Mouse (Mus musculus) layer of hippocampus, adult 9-10 months (tissue): ENCODE measurements around the gene Wbp11.

Source experiments
- DNase-seq: peaks from one replicate; pipeline ENCODE4 v3.0.0; 2022; ENCODE audit warnings: low spot score

Wbp11 gene

DNA sequence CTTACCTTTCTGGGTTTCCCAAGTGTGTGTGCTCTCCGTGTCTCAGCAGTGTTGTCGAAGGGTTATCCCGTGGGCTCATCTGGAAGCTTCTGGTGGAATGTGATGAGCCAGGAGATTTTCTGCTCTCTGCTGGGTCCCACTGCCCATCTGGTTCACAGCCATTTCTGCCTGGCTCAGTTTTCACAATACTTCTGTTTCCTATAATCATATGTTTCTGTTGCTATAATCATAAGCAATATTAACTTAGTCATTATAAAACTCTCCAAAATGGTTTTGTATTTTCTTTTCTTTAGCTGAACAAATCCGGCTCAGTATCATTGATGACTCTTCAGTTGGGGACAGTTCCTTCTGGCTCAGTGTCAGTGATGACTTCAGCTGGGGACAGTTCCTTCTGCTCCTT, 7.3 kb upstream of the Wbp11 start, which contains the start of gene Smco3:
Gene Smco3, minus strand, starts transcription at position 101 of the 400 bp plus-strand sequence.
- no peak for DNase-seq

- DNase-seq = no peak
Measured at GRCm38 (mm10) chr6:136831712-136832111, 3.7 kb upstream of the Wbp11 start.

GRCm38 (mm10) chr6:136828681-136829080, 648 bp upstream of the Wbp11 start:
- no peak for DNase-seq

DNA sequence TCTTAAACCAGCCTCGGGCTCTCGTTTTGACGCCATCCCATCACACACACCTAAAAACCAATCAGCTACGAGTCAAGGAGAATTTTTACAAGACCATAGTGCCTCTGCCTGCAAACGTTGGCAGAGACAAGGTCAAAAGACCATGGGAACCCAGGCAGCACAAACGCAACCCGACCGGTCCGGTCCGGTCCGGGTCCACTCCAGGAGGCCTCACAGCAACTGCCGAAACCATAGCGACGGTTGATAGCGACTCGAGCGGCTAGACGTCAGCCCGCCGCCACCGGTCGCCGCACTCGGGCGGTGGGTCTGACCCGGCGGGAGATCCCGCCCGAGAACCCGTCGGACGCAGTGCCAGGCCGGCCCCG, 535 bp downstream of the Wbp11 start, which contains the start of gene BC049715:
Gene BC049715, plus strand, starts transcription at position 111 of the 365 bp plus-strand sequence.
- no peak for DNase-seq

DNA sequence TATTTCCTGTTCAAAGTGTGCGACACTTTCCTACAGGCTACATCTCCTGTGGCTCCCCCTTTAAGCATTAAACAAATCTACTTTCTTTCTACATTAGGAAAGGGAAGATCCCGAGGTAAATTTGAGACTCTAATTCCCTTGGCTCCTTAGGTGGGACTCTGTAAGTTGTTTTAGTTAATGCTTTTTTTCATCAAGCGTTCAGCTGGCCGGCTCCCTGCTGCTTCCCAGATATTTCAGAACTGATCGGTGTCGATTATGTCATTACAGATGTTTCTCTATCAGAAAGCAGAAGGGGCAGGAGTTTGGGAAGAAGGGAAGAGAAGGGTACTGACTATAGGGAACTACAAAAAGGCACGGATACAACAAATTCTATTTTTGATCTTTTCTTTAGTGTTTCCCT, 917 bp downstream of the Wbp11 start:
- no peak for DNase-seq

- no peak for DNase-seq
Measured at GRCm38 (mm10) chr6:136824987-136825386, 3.0 kb downstream of the Wbp11 start.

GRCm38 (mm10) chr6:136821086-136821485, 6.9 kb downstream of the Wbp11 start:
- DNase-seq = no peak

DNA sequence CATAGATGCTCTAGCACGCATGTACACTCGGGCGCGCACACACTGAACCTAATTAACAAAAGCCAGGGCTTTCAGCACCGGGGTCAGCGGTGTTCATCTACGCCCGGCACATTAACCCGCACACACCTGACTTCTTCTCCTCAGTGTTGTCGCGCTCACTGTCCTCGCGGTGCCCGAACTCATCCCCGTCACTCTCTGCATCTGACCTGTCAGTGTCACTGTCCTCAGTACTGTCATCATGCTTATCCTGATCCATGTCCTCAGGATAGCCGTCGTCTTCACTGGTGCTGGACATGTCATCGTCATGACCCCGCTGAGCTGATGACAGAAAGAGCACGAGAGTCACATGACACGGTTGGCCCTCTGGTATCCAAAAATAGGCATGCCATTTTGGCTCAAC, 7.7 kb downstream of the Wbp11 start:
- DNase-seq = no peak

- no peak for DNase-seq
Measured at GRCm38 (mm10) chr6:136817549-136817948, 10.5 kb downstream of the Wbp11 start.

GRCm38 (mm10) chr6:136816826-136817225, 11.2 kb downstream of the Wbp11 start:
- no peak for DNase-seq

GRCm38 (mm10) chr6:136815381-136815780, 12.7 kb downstream of the Wbp11 start:
- DNase-seq = no peak

GRCm38 (mm10) chr6:136813117-136813516, 14.9 kb downstream of the Wbp11 start:
- DNase-seq = no peak

DNA sequence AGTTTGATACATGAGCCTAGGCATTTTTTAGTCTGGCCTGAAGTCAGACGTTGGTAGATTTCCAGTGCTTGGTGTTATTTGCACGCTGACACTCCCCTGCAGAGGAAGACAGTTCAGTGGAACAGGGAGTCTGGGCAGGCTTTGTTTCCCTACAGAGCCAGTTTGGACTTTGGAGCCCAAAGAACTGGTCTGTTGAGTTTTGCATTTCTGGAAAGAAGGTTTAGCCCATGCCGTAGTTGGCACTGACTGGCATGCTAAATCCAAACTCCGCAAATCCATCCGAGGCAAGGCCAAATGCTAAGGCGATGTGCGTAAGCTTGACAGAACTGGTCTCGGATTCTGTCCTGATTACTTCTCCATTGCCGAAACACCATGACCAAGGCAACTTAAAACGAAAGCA, 16.8 kb downstream of the Wbp11 start:
- no peak for DNase-seq

DNA sequence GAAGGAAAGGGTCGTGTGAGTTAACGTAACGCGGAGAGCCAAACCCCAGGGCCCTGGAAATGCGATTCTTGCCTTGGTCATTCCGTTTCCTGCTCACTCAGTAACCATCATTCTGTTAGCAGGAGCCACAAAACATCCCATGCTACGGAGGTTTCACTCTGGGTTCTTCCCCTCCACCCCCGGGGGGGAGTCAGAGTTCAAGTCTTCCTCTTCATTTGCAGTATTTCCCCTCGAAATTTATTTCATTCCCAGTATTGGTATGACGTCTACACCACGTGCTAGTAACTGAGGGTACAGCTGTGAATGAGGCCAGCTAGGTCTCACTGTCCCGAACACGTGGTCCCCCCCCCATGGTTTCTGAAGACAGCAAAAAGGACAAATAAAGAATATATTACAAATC, 18.4 kb downstream of the Wbp11 start:
- no peak for DNase-seq

DNA sequence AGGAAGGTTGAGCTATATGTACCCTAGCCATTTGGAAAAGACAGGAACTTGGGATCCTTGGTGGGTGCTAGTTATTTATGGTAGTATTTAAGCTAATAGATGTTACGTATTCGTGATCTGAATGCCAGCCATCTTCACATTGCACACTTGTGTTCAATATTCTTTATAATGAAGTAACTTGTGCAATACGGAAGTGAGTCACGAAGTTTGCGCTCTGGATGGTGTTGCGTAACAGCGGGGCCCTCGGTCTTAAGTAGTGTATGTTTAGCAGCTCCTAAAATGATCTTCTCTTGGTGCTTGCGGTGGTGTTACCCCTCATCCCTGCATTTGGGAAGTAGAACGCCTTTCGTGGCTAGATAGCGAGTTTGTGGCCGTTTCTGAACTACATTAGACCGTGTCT, 19.0 kb downstream of the Wbp11 start:
- no peak for DNase-seq

DNA sequence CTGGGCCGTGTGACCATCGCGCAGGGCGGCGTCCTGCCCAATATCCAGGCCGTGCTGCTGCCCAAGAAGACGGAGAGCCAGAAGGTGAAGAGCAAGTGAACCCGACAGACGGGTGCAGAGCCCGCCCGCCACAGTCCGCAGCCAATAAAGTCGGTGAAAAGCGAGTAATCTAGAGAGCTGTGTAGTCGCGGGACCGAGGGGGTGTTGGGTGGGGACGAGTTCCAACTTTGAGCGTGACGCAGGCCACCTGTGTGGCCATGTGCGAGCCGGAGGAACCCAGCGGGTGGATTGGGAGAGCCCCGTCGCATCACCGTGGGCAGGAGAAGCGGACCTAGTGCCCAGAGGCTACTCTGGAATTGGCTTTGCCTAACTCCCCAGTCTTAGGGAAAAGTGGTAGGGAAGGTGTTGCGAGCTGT, 19.4 kb downstream of the Wbp11 start:
- DNase-seq = no peak

GRCm38 (mm10) chr6:136808014-136808417, 20.0 kb downstream of the Wbp11 start, which contains the start of gene H2afj:
Gene H2afj, plus strand, starts transcription at chr6:136808244.
- peak; percentile 99 for DNase-seq

DNA sequence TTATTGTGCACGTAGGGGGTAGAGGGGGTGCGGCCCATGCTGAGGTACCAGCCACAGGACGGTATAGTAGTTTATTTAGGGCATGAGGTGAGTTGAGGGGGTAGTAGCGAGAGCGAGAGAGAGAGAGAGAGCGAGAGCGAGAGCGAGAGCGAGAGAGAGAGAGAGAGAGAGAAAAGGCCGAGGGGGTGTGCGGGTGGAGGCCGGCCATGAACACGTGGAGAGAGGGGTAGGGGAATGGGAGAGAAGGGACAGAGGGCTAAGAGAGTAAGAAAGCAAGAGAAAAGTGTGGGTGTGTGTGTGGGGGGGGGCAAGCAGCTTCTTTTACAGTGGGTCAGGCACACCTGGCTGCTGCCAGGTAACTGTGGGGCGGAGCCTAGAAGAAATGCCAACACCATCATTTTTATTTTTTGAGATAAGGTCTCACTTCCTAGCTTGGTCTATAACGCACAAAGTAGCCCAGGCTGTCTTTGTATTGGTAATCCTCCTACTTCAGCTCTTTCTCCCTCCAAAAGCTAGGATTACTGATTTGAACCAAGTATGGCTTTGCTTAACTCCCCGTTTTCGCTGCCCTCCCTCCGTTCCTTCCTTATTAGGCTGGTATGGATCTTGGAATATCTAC, 20.5 kb downstream of the Wbp11 start:
- no peak for DNase-seq

- no peak for DNase-seq
Measured at GRCm38 (mm10) chr6:136806819-136807218, 21.2 kb downstream of the Wbp11 start.

DNA sequence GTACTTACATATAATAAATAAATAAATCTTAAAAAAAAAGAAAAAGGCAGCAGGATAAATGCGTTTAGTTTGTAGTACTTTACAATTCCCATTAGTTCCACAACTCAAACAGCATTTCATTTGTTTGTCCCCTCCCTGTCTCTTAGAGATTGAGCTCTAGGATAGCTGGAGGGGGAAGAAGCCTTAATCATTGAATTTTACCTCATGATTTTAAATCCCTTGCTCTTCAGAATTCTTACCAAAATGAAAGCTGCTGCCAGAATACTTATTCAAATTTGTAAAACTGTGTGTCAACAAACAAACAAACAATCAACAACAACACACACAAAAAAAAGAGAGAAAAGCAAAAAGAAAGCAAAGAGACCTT, 22.6 kb downstream of the Wbp11 start:
- DNase-seq = no peak

GRCm38 (mm10) chr6:136804705-136805408, 23.2 kb downstream of the Wbp11 start:
- no peak for DNase-seq

- peak; percentile 98 for DNase-seq
Measured at GRCm38 (mm10) chr6:136803739-136804633, 24.0 kb downstream of the Wbp11 start, which contains the start of gene Hist4h4. Gene Hist4h4, minus strand, starts transcription at chr6:136804415.
